Mouse (Mus musculus) liver, embryonic 11.5 days (tissue): ENCODE measurements around the gene Aoah. TPM values are rescaled to one million over a fixed set of nuclear protein-coding genes. Genes with fewer than 3 reads are reported as not detected.

Experiments used
- ATAC-seq: fragments of 200-750 bp; cut with Nextera tagmentation; replicated peaks from 2 replicates; pipeline ENCODE4 v1.8.0; 2017; ENCODE audit warnings: moderate number of reproducible peaks, mild to moderate bottlenecking, moderate TSS enrichment, moderate library complexity; ENCODE audit not compliant: low FRiP score
- DNase-seq: peaks from one replicate; pipeline ENCODE4 v3.0.0-alpha.2; 2017; ENCODE audit warnings: low spot score
- H3K27ac ChIP-seq: fragments of 300-500 bp; sonication (generic); 2 replicates; pipeline ENCODE4 v1.5.1; 2014; ENCODE audit warnings: mild to moderate bottlenecking, low read depth, low read length, control low read depth
- H3K27me3 ChIP-seq: fragments of 300-500 bp; sonication (generic); replicated peaks from 2 replicates; pipeline ENCODE4 v1.6.1; 2014; ENCODE audit warnings: low read length, mixed read lengths; ENCODE audit not compliant: control insufficient read depth, insufficient read depth
- H3K36me3 ChIP-seq: fragments of 300-500 bp; sonication (generic); 2 replicates; pipeline ENCODE4 v1.6.1; 2014; ENCODE audit warnings: mild to moderate bottlenecking, low read length, moderate library complexity, mixed read lengths; ENCODE audit not compliant: control insufficient read depth, insufficient read depth
- H3K4me1 ChIP-seq: fragments of 300-500 bp; sonication (generic); replicated peaks from 2 replicates; pipeline ENCODE4 v1.6.1; 2014; ENCODE audit warnings: low read length, mixed read lengths; ENCODE audit not compliant: control insufficient read depth, insufficient read depth
- H3K4me2 ChIP-seq: fragments of 300-500 bp; sonication (generic); 2 replicates; pipeline ENCODE4 v1.6.1; 2014; ENCODE audit warnings: mild to moderate bottlenecking, control low read depth, moderate library complexity
- H3K4me3 ChIP-seq: fragments of 300-500 bp; sonication (generic); 2 replicates; pipeline ENCODE4 v1.5.1; 2014; ENCODE audit warnings: low read depth, low read length, control low read depth
- H3K9ac ChIP-seq: fragments of 300-500 bp; sonication (generic); 2 replicates; pipeline ENCODE4 v1.6.1; 2014; ENCODE audit warnings: low read depth, low read length, control low read depth
- H3K9me3 ChIP-seq: fragments of 300-500 bp; sonication (generic); 2 replicates; pipeline ENCODE4 v1.6.1; 2016; ENCODE audit warnings: low read length, inconsistent platforms, mixed read lengths; ENCODE audit not compliant: control insufficient read depth
- WGBS: fragments of 180-500 bp; shearing (Covaris S2); extraction: QIAGEN DNeasy Blood & Tissue Kit; methylation state at CpG from one replicate; pipeline ENCODE4 v1.1.7; 2014; 5-methylcytosine and 5-hydroxymethylcytosine counted together
- polyA plus RNA-seq: library from polyadenylated mRNA; unstranded; fragments of >200 nt; fragmentation: Nextera tagmentation; extraction: Ambion mirVana; gene quantifications from 2 replicates; pipeline ENCODE4 v1.2.1, GENCODE M21; 2014

The Aoah gene
- polyA plus RNA-seq, 1 experiment from 2014 or later: 1.6 TPM

- Histone ChIP-seq H3K9ac (no peak overlapping the region), H3K36me3 (no peaks in the 10 kb centered on the region), H3K4me3 (no peak overlapping the region), H3K9me3 (no peaks in the 10 kb centered on the region), H3K4me1 (no peaks in the 10 kb centered on the region), H3K4me2 (no peak overlapping the region), H3K27me3 (no peaks in the 10 kb centered on the region), H3K27ac (no peak overlapping the region)
- ATAC-seq (no peak), DNase-seq (no peak)
- WGBS: 56% methylated on average over 3 of the region's 3 CpGs
Observed at GRCm38 (mm10) chr13:20799772-20800171, 5.9 kb downstream of the Aoah start.

- ATAC-seq: no peak
- no peaks in the 10 kb centered on the region for H3K4me1 ChIP-seq
- WGBS: 53% methylated on average over 3 of the region's 3 CpGs
- no peak overlapping the region for H3K9ac ChIP-seq
- H3K4me3 ChIP-seq: no peak overlapping the region
- DNase-seq: no peak
- no peak overlapping the region for H3K4me2 ChIP-seq
- no peaks in the 10 kb centered on the region for H3K9me3 ChIP-seq
- no peaks in the 10 kb centered on the region for H3K36me3 ChIP-seq
- H3K27me3 ChIP-seq: no peaks in the 10 kb centered on the region
- H3K27ac ChIP-seq: no peak overlapping the region
Observed at GRCm38 (mm10) chr13:20800569-20800968, 6.7 kb downstream of the Aoah start.

DNA sequence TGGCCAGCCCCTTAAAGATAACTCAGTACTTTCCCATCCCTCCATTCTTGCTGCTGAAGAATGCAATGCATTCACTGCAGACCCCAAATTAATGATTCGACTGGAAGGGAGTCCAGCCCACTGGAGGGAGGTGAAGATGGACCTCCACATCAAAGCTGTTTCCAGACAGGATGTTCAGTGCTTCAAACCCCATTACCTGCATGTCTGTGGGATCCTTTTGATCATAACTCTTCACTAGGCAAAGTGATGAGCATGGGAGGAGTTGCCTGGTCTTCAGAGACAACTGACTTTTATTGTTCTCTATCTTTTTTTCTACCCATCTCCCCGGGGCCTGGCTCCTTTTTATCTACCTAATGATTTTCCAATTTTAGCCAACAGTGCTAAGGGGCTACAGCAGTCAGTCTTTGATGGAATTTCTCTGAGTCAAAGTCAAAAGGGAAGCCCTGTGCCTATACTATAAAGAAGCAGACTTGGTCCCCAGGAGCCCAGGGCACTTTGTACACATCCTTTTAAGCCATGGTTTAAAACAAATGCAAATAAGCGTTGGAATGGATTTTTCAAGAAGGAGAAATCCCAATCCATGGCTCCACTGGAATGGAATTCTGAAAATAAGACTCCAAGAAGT, 18.0 kb downstream of the Aoah start:
- no peaks in the 10 kb centered on the region for H3K9me3 ChIP-seq
- H3K27ac ChIP-seq: no peak overlapping the region
- no peaks in the 10 kb centered on the region for H3K36me3 ChIP-seq
- 70% methylated on average over 3 of the region's 3 CpGs for WGBS
- DNase-seq (no peak), ATAC-seq (no peak)
- no peak overlapping the region for H3K4me3 ChIP-seq
- H3K9ac ChIP-seq: no peak overlapping the region
- H3K4me1 ChIP-seq: no peaks in the 10 kb centered on the region
- H3K4me2 ChIP-seq: no peak overlapping the region
- H3K27me3 ChIP-seq: no peaks in the 10 kb centered on the region

DNA sequence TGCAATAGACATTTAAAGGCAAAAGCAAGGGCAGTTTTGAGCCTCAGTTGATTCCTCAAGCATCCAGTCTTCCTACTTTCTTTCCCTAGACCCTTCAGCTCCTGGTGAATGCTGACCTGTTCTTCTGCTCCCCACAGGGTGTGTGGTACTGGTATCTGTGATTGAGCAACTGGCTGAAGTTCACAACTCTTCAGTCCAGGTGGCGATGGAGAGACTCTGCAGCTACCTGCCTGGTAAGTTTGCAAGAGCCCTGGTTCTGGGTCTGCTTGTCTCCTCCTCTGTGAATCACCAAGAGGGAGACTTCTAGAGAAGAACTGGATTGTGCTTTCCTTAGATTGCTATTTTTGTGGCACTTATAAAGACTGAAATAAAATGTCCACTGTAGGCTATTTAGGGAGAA, 22.5 kb downstream of the Aoah start:
- Histone ChIP-seq H3K4me1 (no peaks in the 10 kb centered on the region), H3K36me3 (no peaks in the 10 kb centered on the region), H3K9me3 (no peaks in the 10 kb centered on the region), H3K4me3 (no peak overlapping the region), H3K4me2 (no peak overlapping the region), H3K27me3 (no peaks in the 10 kb centered on the region), H3K9ac (no peak overlapping the region), H3K27ac (no peak overlapping the region)
- no peak for ATAC-seq
- 54% methylated on average over 1 of the region's 1 CpGs for WGBS
- no peak for DNase-seq

DNA sequence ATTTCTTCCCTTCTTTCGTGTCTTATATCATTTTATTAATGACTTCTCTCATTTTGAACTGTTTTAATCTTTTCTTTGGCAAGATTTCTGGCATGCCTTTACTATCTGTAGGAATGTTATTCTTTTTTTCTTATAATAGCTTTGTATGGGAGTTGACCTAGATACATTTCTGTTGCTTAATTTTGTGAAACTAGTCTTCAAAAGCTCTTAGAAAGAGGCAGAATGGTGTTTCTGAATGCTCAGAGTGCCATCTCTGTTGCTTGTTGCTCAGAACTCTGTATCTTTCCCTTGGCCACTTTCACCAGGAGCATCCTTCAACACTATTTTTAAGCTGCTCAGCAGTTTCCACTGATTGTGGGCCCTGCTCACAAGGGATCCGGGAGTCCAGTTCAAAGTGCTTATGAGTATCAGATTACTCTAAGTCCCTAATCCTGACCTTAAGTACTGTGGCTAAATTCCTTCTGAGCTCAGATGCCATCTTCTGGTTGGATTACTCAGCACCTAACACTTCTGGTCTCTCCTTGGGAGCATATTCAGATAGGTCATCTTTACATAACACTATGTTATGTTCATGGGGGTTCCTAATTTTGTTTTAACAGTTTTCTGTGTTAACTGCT, 26.9 kb downstream of the Aoah start:
- Histone ChIP-seq H3K27me3 (no peaks in the 10 kb centered on the region), H3K4me2 (no peak overlapping the region), H3K36me3 (no peaks in the 10 kb centered on the region), H3K4me1 (no peaks in the 10 kb centered on the region), H3K9me3 (no peaks in the 10 kb centered on the region), H3K4me3 (no peak overlapping the region), H3K27ac (no peak overlapping the region), H3K9ac (no peak overlapping the region)
- WGBS: 61% methylated on average over 2 of the region's 2 CpGs
- DNase-seq: no peak
- ATAC-seq: no peak

GRCm38 (mm10) chr13:20828728-20829127, 34.8 kb downstream of the Aoah start:
- no peaks in the 10 kb centered on the region for H3K27me3 ChIP-seq
- H3K4me2 ChIP-seq: no peak overlapping the region
- H3K36me3 ChIP-seq: no peaks in the 10 kb centered on the region
- no peaks in the 10 kb centered on the region for H3K4me1 ChIP-seq
- DNase-seq: no peak
- WGBS: 63% methylated on average over 2 of the region's 2 CpGs
- no peaks in the 10 kb centered on the region for H3K9me3 ChIP-seq
- ATAC-seq: no peak
- H3K9ac ChIP-seq: no peak overlapping the region
- H3K27ac ChIP-seq: no peak overlapping the region
- H3K4me3 ChIP-seq: no peak overlapping the region

- no peak overlapping the region for H3K9ac ChIP-seq
- H3K36me3 ChIP-seq: no peaks in the 10 kb centered on the region
- H3K4me3 ChIP-seq: no peak overlapping the region
- H3K4me1 ChIP-seq: no peaks in the 10 kb centered on the region
- DNase-seq: no peak
- 84% methylated on average over 9 of the region's 9 CpGs for WGBS
- no peak overlapping the region for H3K4me2 ChIP-seq
- H3K9me3 ChIP-seq: no peaks in the 10 kb centered on the region
- H3K27me3 ChIP-seq: no peaks in the 10 kb centered on the region
- no peak overlapping the region for H3K27ac ChIP-seq
- no peak for ATAC-seq
Observed at GRCm38 (mm10) chr13:20829181-20829900, 35.4 kb downstream of the Aoah start.

GRCm38 (mm10) chr13:20855893-20856292, 62.0 kb downstream of the Aoah start:
- H3K4me2 ChIP-seq: no peak overlapping the region
- no peak overlapping the region for H3K27ac ChIP-seq
- ATAC-seq: no peak
- no peaks in the 10 kb centered on the region for H3K4me1 ChIP-seq
- H3K36me3 ChIP-seq: no peaks in the 10 kb centered on the region
- 57% methylated on average over 3 of the region's 3 CpGs for WGBS
- no peaks in the 10 kb centered on the region for H3K9me3 ChIP-seq
- no peak for DNase-seq
- H3K27me3 ChIP-seq: no peaks in the 10 kb centered on the region
- no peak overlapping the region for H3K9ac ChIP-seq
- no peak overlapping the region for H3K4me3 ChIP-seq

GRCm38 (mm10) chr13:20899372-20899771, 105.5 kb downstream of the Aoah start:
- Histone ChIP-seq H3K9me3 (no peaks in the 10 kb centered on the region), H3K4me1 (no peaks in the 10 kb centered on the region), H3K36me3 (no peaks in the 10 kb centered on the region), H3K27ac (no peak overlapping the region), H3K9ac (no peak overlapping the region), H3K4me3 (no peak overlapping the region), H3K27me3 (no peaks in the 10 kb centered on the region), H3K4me2 (no peak overlapping the region)
- DNase-seq (no peak), ATAC-seq (no peak)
- 52% methylated on average over 1 of the region's 1 CpGs for whole genome bisulfite sequencing
